Mouse (Mus musculus) liver, embryonic 11.5 days (tissue): Measurements from ENCODE around the gene Wdpcp. TPM values are rescaled to one million over a fixed set of nuclear protein-coding genes. Genes with fewer than 3 reads are reported as not detected.

Experiments
- ATAC-seq: fragments of 200-750 bp; cut with Nextera tagmentation; replicated peaks from 2 replicates; pipeline ENCODE4 v1.8.0; 2017; ENCODE audit warnings: moderate number of reproducible peaks, mild to moderate bottlenecking, moderate TSS enrichment, moderate library complexity; ENCODE audit not compliant: low FRiP score
- DNase-seq: peaks from one replicate; pipeline ENCODE4 v3.0.0-alpha.2; 2017; ENCODE audit warnings: low spot score
- H3K27ac ChIP-seq: fragments of 300-500 bp; sonication (generic); 2 replicates; pipeline ENCODE4 v1.5.1; 2014; ENCODE audit warnings: mild to moderate bottlenecking, low read depth, low read length, control low read depth
- H3K27me3 ChIP-seq: fragments of 300-500 bp; sonication (generic); replicated peaks from 2 replicates; pipeline ENCODE4 v1.6.1; 2014; ENCODE audit warnings: low read length, mixed read lengths; ENCODE audit not compliant: control insufficient read depth, insufficient read depth
- H3K36me3 ChIP-seq: fragments of 300-500 bp; sonication (generic); 2 replicates; pipeline ENCODE4 v1.6.1; 2014; ENCODE audit warnings: mild to moderate bottlenecking, low read length, moderate library complexity, mixed read lengths; ENCODE audit not compliant: control insufficient read depth, insufficient read depth
- H3K4me1 ChIP-seq: fragments of 300-500 bp; sonication (generic); replicated peaks from 2 replicates; pipeline ENCODE4 v1.6.1; 2014; ENCODE audit warnings: low read length, mixed read lengths; ENCODE audit not compliant: control insufficient read depth, insufficient read depth
- H3K4me2 ChIP-seq: fragments of 300-500 bp; sonication (generic); 2 replicates; pipeline ENCODE4 v1.6.1; 2014; ENCODE audit warnings: mild to moderate bottlenecking, control low read depth, moderate library complexity
- H3K4me3 ChIP-seq: fragments of 300-500 bp; sonication (generic); 2 replicates; pipeline ENCODE4 v1.5.1; 2014; ENCODE audit warnings: low read depth, low read length, control low read depth
- H3K9ac ChIP-seq: fragments of 300-500 bp; sonication (generic); 2 replicates; pipeline ENCODE4 v1.6.1; 2014; ENCODE audit warnings: low read depth, low read length, control low read depth
- H3K9me3 ChIP-seq: fragments of 300-500 bp; sonication (generic); 2 replicates; pipeline ENCODE4 v1.6.1; 2016; ENCODE audit warnings: low read length, inconsistent platforms, mixed read lengths; ENCODE audit not compliant: control insufficient read depth
- WGBS: fragments of 180-500 bp; shearing (Covaris S2); extraction: QIAGEN DNeasy Blood & Tissue Kit; methylation state at CpG from one replicate; pipeline ENCODE4 v1.1.7; 2014; 5-methylcytosine and 5-hydroxymethylcytosine counted together
- polyA plus RNA-seq: library from polyadenylated mRNA; unstranded; fragments of >200 nt; fragmentation: Nextera tagmentation; extraction: Ambion mirVana; gene quantifications from 2 replicates; pipeline ENCODE4 v1.2.1, GENCODE M21; 2014

The Wdpcp gene
- polyA plus RNA-seq, 1 experiment from 2014 or later: 3.7 TPM

GRCm38 (mm10) chr11:21688441-21688840 lies 116.4 kb downstream of the Wdpcp start:
- Histone ChIP-seq H3K4me1 (no peaks in the 10 kb centered on the region), H3K4me2 (no peak overlapping the region), H3K9me3 (no peaks in the 10 kb centered on the region), H3K9ac (no peak overlapping the region), H3K27ac (no peak overlapping the region), H3K36me3 (no peaks in the 10 kb centered on the region), H3K27me3 (no peaks in the 10 kb centered on the region), H3K4me3 (no peak overlapping the region)
- 75% methylated on average over 6 of the region's 6 CpGs for WGBS
- ATAC-seq (no peak), DNase-seq (no peak)

- 88% methylated on average over 2 of the region's 2 CpGs for WGBS
- no peak for ATAC-seq
These were observed 118.7 kb downstream of the Wdpcp start for GRCm38 (mm10) chr11:21690730-21691129.

GRCm38 (mm10) chr11:21694087-21694486 lies 122.1 kb downstream of the Wdpcp start:
- Histone ChIP-seq H3K4me2 (no peak overlapping the region), H3K9me3 (no peaks in the 10 kb centered on the region), H3K9ac (no peak overlapping the region), H3K27me3 (no peaks in the 10 kb centered on the region), H3K27ac (no peak overlapping the region), H3K36me3 (no peaks in the 10 kb centered on the region), H3K4me3 (no peak overlapping the region), H3K4me1 (no peaks in the 10 kb centered on the region)
- no peak for ATAC-seq
- no peak for DNase-seq
- WGBS: 74% methylated on average over 6 of the region's 6 CpGs

More at GRCm38 (mm10) chr11:21690730-21691129, 118.7 kb downstream of the Wdpcp start:
- Histone ChIP-seq H3K4me3 (no peak overlapping the region), H3K4me2 (no peak overlapping the region), H3K27ac (no peak overlapping the region), H3K27me3 (no peaks in the 10 kb centered on the region), H3K9ac (no peak overlapping the region), H3K4me1 (no peaks in the 10 kb centered on the region), H3K36me3 (no peaks in the 10 kb centered on the region), H3K9me3 (no peaks in the 10 kb centered on the region)
- DNase-seq: no peak

- Histone ChIP-seq H3K9ac (no peak overlapping the region), H3K27me3 (no peaks in the 10 kb centered on the region), H3K27ac (no peak overlapping the region), H3K9me3 (no peaks in the 10 kb centered on the region), H3K4me2 (no peak overlapping the region), H3K4me1 (no peaks in the 10 kb centered on the region), H3K36me3 (no peaks in the 10 kb centered on the region), H3K4me3 (no peak overlapping the region)
- DNase-seq: no peak
- ATAC-seq: no peak
- 71% methylated on average over 3 of the region's 3 CpGs for WGBS
These were observed 125.6 kb downstream of the Wdpcp start for GRCm38 (mm10) chr11:21697642-21698041.

GRCm38 (mm10) chr11:21713508-21713907 lies 141.5 kb downstream of the Wdpcp start:
- Histone ChIP-seq H3K9me3 (no peaks in the 10 kb centered on the region), H3K27me3 (no peaks in the 10 kb centered on the region), H3K4me2 (no peak overlapping the region), H3K36me3 (peaks cover 3% of the 10 kb centered on the region; the same call in 1 of the 2 replicates), H3K27ac (no peak overlapping the region), H3K4me3 (no peak overlapping the region), H3K4me1 (no peaks in the 10 kb centered on the region), H3K9ac (no peak overlapping the region)
- no peak for ATAC-seq
- DNase-seq: no peak

GRCm38 (mm10) chr11:21714065-21714464 lies 142.0 kb downstream of the Wdpcp start:
- Histone ChIP-seq H3K27ac (no peak overlapping the region), H3K4me1 (no peaks in the 10 kb centered on the region), H3K36me3 (peaks cover 3% of the 10 kb centered on the region; the same call in 1 of the 2 replicates), H3K9ac (no peak overlapping the region), H3K9me3 (no peaks in the 10 kb centered on the region), H3K4me2 (no peak overlapping the region), H3K27me3 (no peaks in the 10 kb centered on the region), H3K4me3 (no peak overlapping the region)
- ATAC-seq: no peak
- no peak for DNase-seq
- WGBS: 97% methylated on average over 1 of the region's 1 CpGs

- Histone ChIP-seq H3K9ac (no peak overlapping the region), H3K9me3 (no peaks in the 10 kb centered on the region), H3K36me3 (no peaks in the 10 kb centered on the region), H3K4me1 (no peaks in the 10 kb centered on the region), H3K27me3 (no peaks in the 10 kb centered on the region), H3K27ac (no peak overlapping the region), H3K4me3 (no peak overlapping the region), H3K4me2 (no peak overlapping the region)
- DNase-seq (no peak), ATAC-seq (no peak)
- 83% methylated on average over 1 of the region's 1 CpGs for WGBS
These were observed 154.3 kb downstream of the Wdpcp start for GRCm38 (mm10) chr11:21726329-21726728.

- Histone ChIP-seq H3K4me1 (no peaks in the 10 kb centered on the region), H3K4me2 (no peak overlapping the region), H3K4me3 (no peak overlapping the region), H3K9ac (no peak overlapping the region), H3K36me3 (no peaks in the 10 kb centered on the region), H3K27ac (no peak overlapping the region), H3K27me3 (no peaks in the 10 kb centered on the region), H3K9me3 (no peaks in the 10 kb centered on the region)
- no peak for ATAC-seq
- WGBS: 83% methylated on average over 5 of the region's 5 CpGs
- no peak for DNase-seq
These were observed 157.0 kb downstream of the Wdpcp start for GRCm38 (mm10) chr11:21729056-21729455.

- ATAC-seq (no peak), DNase-seq (no peak)
- no peaks in the 10 kb centered on the region for H3K4me1 ChIP-seq
- H3K27ac ChIP-seq: no peak overlapping the region
- no peaks in the 10 kb centered on the region for H3K9me3 ChIP-seq
- 86% methylated on average over 6 of the region's 6 CpGs for WGBS
- no peaks in the 10 kb centered on the region for H3K27me3 ChIP-seq
- no peak overlapping the region for H3K4me2 ChIP-seq
- H3K4me3 ChIP-seq: no peak overlapping the region
- H3K36me3 ChIP-seq: no peaks in the 10 kb centered on the region
- no peak overlapping the region for H3K9ac ChIP-seq
These were observed 157.9 kb downstream of the Wdpcp start for GRCm38 (mm10) chr11:21729961-21730360.
